Comparison of ENCODE assay signal across 8 mouse cellular contexts in the genomic region with DNA sequence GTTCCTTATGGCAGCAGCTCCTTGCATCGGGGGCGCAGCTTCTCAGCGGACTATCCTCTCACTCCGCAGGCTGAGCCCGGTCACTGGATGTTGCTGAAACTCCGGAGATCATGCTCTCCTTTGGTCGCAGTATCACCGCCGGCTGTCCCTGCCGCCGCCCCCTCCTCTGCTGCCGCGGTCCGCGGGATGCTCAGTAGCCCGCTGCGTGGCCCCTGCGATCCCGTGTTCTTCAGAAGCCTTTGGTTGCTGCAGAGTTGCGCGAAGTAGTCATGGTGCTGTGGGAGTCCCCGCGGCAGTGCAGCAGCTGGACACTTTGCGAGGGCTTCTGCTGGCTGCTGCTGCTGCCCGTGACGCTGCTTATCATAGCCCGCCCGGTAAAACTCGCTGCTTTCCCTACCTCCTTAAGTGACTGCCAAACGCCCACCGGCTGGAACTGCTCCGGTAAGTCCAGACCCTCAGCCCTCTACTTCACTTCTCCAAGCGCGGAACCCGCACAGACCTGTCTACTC. TPM values are rescaled to one million over a fixed set of nuclear protein-coding genes. Genes with fewer than 3 reads are reported as not detected.
DNase-seq lines count a peak whose midpoint lies in the region; ATAC-seq and TF ChIP-seq lines count a peak whose summit lies in the region.

No protein-coding gene starts in this region.

- DNase-seq in gastrocnemius, adult 2 months, result peak; percentile 28
- DNase-seq in gastrocnemius, adult 8-10 months (ENCODE audit: low spot score in 2 of 2), result no peak
- peak; percentile 17 for DNase-seq in CD4-positive helper T cell, adult 2 months (ENCODE audit: low read depth, low spot score)
- DNase-seq in hindbrain, embryonic 10.5 days (ENCODE audit: low spot score), result no peak
- DNase-seq in left cerebral cortex, postnatal 36 days (ENCODE audit: low spot score in 2 of 2), result peak; percentile 65 to 66

- H3K4me2 ChIP-seq in embryonic facial prominence, embryonic 12.5 days (replicated peaks), result peak overlapping the region; percentile 100
- peak overlapping the region; percentile 92 for H3K4me2 ChIP-seq in neural tube, embryonic 12.5 days (replicated peaks)

- TF ChIP-seq CTCF in gastrocnemius, adult 2 months (IDR thresholded peaks at IDR 0.05), result no peak

- no peaks in the 10 kb centered on the region for H3K36me3 ChIP-seq in embryonic facial prominence, embryonic 12.5 days
- H3K36me3 ChIP-seq in hindbrain, embryonic 10.5 days, result no peaks in the 10 kb centered on the region
- no peaks in the 10 kb centered on the region for H3K36me3 ChIP-seq in neural tube, embryonic 12.5 days

- H3K9me3 ChIP-seq in embryonic facial prominence, embryonic 12.5 days, result no peaks in the 10 kb centered on the region
- H3K9me3 ChIP-seq in hindbrain, embryonic 10.5 days, result no peaks in the 10 kb centered on the region
- no peaks in the 10 kb centered on the region for H3K9me3 ChIP-seq in neural tube, embryonic 12.5 days

- H3K4me1 ChIP-seq in embryonic facial prominence, embryonic 12.5 days, result peaks cover 4% of the 10 kb centered on the region; the same call in 1 of the 2 replicates
- H3K4me1 ChIP-seq in hindbrain, embryonic 10.5 days (replicated peaks), result peaks cover 28% of the 10 kb centered on the region
- H3K4me1 ChIP-seq in neural tube, embryonic 12.5 days, result peaks cover 10% of the 10 kb centered on the region

- ATAC-seq in embryonic facial prominence, embryonic 12.5 days (ENCODE audit: insufficient number of reproducible peaks, insufficient read depth, low FRiP score, low TSS enrichment), result peak; percentile 58
- ATAC-seq in neural tube, embryonic 12.5 days (ENCODE audit: low FRiP score, low read depth), result peak; percentile 62
- ATAC-seq in erythroid progenitor cell, adult 5-6 weeks (replicated peaks; ENCODE audit: low FRiP score, poor library complexity, severe bottlenecking), result no peak

- peak overlapping the region; percentile 71 for H3K27ac ChIP-seq in gastrocnemius, adult 2 months
- no peak overlapping the region for H3K27ac ChIP-seq in embryonic facial prominence, embryonic 12.5 days
- peak overlapping the region; percentile 84 for H3K27ac ChIP-seq in hindbrain, embryonic 10.5 days
- peak overlapping the region; percentile 23; the same call in 1 of the 2 replicates for H3K27ac ChIP-seq in neural tube, embryonic 12.5 days

- intact Hi-C loops in gastrocnemius, adult 2 months (cut with DNase I), result no loop called here
- intact Hi-C loops in left cerebral cortex, postnatal 36 days (cut with DNase I), result loop anchor here (2.0 kb wide), 1 partner anchor 407 kb away; no protein-coding TSS in a partner anchor

- 2% methylated on average over 35 of the region's 35 CpGs for WGBS in embryonic facial prominence, embryonic 12.5 days
- under 1% methylated on average over 35 of the region's 35 CpGs for WGBS in hindbrain, embryonic 10.5 days
- WGBS in neural tube, embryonic 12.5 days, result under 1% methylated on average over 35 of the region's 35 CpGs

- peak overlapping the region; percentile 77 for H3K4me3 ChIP-seq in gastrocnemius, adult 2 months
- peak overlapping the region; percentile 60 for H3K4me3 ChIP-seq in embryonic facial prominence, embryonic 12.5 days
- H3K4me3 ChIP-seq in hindbrain, embryonic 10.5 days, result peak overlapping the region; percentile 76
- peak overlapping the region; percentile 71 for H3K4me3 ChIP-seq in neural tube, embryonic 12.5 days

- peaks cover 34% of the 10 kb centered on the region for H3K27me3 ChIP-seq in embryonic facial prominence, embryonic 12.5 days
- peaks cover 58% of the 10 kb centered on the region for H3K27me3 ChIP-seq in hindbrain, embryonic 10.5 days (ENCODE audit: insufficient read depth, poor library complexity, severe bottlenecking)
- H3K27me3 ChIP-seq in neural tube, embryonic 12.5 days (replicated peaks), result no peaks in the 10 kb centered on the region

- peak overlapping the region; percentile 53 for H3K9ac ChIP-seq in embryonic facial prominence, embryonic 12.5 days
- H3K9ac ChIP-seq in neural tube, embryonic 12.5 days, result peak overlapping the region; percentile 60

RNA-seq across cellular contexts. Expression of a gene that starts 27.3 kb away (rescaled TPM):
- total RNA-seq in gastrocnemius, adult 2 months (2021), result 1 to 10 TPM in 1 of 2 experiments, under 1 TPM in 1; 0.79 to 1.5 TPM
- 1 to 10 TPM in 2 of 4 experiments, under 1 TPM in 2; 0.82 to 1.2 (median 1.0) TPM for total RNA-seq in gastrocnemius, adult 8-10 months (2022)
- 12.4 and 13.9 TPM in 2 replicates for polyA plus RNA-seq in embryonic facial prominence, embryonic 12.5 days (2016; fragmentation: Nextera tagmentation; extraction: Ambion mirVana)
- polyA plus RNA-seq in hindbrain, embryonic 10.5 days (2016; fragmentation: Nextera tagmentation; extraction: Ambion mirVana), result 10.6 and 11.9 TPM in 2 replicates
- 10 to 100 TPM; 47.9 to 54.4 TPM for total RNA-seq in left cerebral cortex, postnatal 36 days (2021)
- 57.9 and 64.4 TPM in 2 replicates for polyA plus RNA-seq in neural tube, embryonic 12.5 days (2016; fragmentation: Nextera tagmentation; extraction: Ambion mirVana)
- not detected in 2 replicates for total RNA-seq in erythroid progenitor cell, adult 5-6 weeks (2015; ENCODE audit: low replicate concordance)
- not detected in 2 replicates for total RNA-seq in erythroid progenitor cell, adult 5-6 weeks (2017; ENCODE audit: low replicate concordance)

Comparison
In these comparisons a context has a peak if more than half of its experiments do, and no peak if none do; other contexts are left out.
1. DNase-seq: peak in gastrocnemius, adult 2 months (single experiment), CD4-positive helper T cell, adult 2 months (single experiment) and left cerebral cortex, postnatal 36 days (2 of 2); none in gastrocnemius, adult 8-10 months (0 of 2) and hindbrain, embryonic 10.5 days (single experiment).
2. RNA of a gene that starts 27.3 kb away (total RNA-seq): 47.9 to 54.4 TPM in left cerebral cortex, postnatal 36 days; 0.79 to 1.5 TPM in gastrocnemius, adult 2 months, 0.82 to 1.2 TPM in gastrocnemius, adult 8-10 months and not detected in erythroid progenitor cell, adult 5-6 weeks; every median in the first group is over 10 times any median in the second.
3. Peak in every context shown above with its lines, with median percentiles within 50 percentile points of each other: H3K4me3 ChIP-seq.